Mouse (Mus musculus) left cerebral cortex, postnatal 10 days (tissue): ENCODE data around the gene G430095P16Rik. TPM values are rescaled to one million over a fixed set of nuclear protein-coding genes. Genes with fewer than 3 reads are reported as not detected.

Experiments
- DNase-seq, 2 experiments: peaks; one replicate each; pipeline ENCODE4 v3.0.0; 2021 to 2022; ENCODE audit warnings: low spot score in 2 of 2, mixed read lengths in 1 of 2; ENCODE audit errors: extremely low spot score in 1 of 2
- intact Hi-C: fragments of 180-260 bp; cut with DNase I; formaldehyde crosslinking; loops from one replicate; pipeline ENCODE4 v1.15.1; 2025
- total RNA-seq, 2 experiments: library from RNA; stranded (reverse); gene quantifications; 2 replicates each; pipeline ENCODE4 v1.2.3; 2021

Gene G430095P16Rik
- total RNA-seq: under 1 TPM in 1 of 2 experiments, not detected in 1; 0.51 TPM

DNA sequence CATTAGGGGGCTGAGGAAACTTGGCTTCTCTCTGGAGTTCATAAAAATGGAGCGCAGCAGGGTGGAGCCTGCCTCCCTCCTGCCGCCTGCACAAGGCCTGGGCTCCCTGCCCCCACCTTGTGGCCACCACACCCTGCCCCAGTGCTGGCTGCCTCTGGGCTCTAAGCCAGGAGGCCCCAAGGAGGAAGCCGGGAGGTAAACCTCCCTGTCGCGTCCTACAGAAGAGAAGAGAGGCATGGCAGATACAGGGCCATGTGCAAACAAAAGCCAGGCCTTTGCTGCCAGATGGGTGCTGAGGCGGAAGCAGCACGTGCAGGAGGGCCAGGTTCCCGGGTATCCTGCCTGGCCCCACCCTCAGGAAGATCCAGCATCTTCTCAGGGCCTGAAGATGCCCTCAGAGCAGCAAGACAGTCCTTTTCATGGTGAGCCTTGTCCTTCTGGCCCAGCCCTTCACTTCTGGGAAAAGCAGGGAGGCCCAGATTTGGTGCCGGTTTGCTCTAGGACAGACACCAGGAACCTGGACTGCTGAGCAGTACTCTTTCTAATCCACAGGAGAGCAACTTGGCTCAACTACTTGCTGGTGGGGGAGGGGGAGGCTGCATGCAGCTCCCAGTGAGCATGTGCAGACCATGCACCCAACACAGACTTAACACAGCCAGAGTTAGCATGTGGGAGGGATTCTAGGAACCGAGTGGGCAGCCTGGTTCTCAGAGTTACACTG is at the start of gene G430095P16Rik:
TSS of gene G430095P16Rik (plus strand) at position 158 of the 721 bp plus-strand sequence.
- DNase-seq: peak in 1 of 2 experiments; percentile 89
- intact Hi-C loops: no loop called here

DNA sequence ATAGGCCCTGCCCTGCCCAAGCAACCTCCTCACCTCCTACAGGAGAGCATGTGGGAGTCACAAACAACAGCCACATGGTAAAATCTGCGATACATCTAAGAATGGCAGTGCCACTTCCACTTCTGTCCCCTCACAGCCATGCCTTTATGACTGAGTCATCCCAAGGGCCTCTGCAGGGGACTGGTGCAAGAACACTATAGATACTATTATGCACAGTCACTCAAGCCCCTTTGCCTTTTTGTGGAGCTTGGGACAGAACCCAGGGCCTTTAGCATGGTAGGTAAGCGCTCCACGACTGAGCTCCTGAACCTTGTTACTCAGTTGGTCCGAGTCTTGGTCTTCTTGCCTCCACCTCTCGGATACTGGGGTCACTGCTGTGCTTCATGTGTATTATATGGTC is 45.5 kb upstream of the G430095P16Rik start:
- intact Hi-C loops: no loop called here
- no peak for DNase-seq

DNA sequence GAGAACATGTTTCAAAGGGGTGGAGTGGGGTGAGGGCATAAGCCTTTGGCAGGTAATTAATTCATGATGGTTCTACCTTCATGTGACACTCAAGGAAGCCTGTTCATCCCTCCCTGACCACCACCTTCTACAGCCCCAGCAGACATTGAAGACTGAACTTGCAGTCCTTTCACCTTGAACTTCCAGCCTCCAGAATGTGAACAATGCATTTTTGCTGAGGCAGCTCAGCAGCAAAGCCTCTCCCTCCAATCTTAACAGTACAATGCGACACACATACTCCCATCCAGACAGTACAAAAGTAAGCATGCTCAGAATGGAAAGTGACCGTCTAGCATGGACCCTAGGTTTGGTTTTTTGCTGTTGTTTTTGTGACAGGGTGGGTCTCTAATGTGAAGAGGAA is 41.3 kb upstream of the G430095P16Rik start:
- intact Hi-C loops: no loop called here
- no peak for DNase-seq

DNA sequence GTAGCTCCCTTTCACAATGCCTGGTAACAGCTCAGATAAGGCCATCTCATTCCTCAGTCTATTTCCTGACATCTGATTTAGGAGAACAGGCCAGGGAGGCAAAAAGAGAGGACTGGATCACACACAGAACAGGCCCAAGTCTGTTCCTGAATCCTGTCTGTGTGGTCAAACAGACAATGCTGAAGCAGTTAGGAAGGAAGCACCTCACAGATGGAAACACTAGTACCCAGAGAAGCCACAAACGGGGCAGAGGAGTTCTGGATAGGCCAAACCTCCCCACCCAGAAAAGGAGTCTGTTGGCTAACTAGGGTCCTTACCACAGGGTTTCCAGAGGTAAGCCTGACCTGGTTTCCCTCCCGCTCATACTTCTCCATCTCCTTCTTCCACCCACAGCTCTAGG is 40.5 kb upstream of the G430095P16Rik start:
- intact Hi-C loops: no loop called here
- no peak for DNase-seq

DNA sequence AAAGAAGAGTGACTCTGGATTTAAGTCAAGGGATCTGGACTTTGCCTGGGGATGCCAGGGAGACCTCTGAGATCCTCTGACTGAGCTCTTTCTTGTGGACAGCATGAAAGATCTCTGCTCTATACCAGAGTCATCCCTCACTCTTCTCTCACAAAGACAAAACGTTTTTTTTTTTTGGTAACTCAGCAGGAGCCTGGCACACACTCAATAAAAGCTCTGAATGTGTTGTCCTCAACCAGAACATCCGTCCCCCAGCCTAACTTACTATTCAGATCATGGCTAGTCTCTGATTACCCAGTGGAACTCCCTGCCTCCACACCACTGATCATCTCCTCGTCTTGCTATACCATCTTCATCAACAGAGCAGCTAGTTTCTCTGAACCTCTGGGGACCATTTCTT is 38.3 kb upstream of the G430095P16Rik start:
- intact Hi-C loops: no loop called here
- no peak for DNase-seq

DNA sequence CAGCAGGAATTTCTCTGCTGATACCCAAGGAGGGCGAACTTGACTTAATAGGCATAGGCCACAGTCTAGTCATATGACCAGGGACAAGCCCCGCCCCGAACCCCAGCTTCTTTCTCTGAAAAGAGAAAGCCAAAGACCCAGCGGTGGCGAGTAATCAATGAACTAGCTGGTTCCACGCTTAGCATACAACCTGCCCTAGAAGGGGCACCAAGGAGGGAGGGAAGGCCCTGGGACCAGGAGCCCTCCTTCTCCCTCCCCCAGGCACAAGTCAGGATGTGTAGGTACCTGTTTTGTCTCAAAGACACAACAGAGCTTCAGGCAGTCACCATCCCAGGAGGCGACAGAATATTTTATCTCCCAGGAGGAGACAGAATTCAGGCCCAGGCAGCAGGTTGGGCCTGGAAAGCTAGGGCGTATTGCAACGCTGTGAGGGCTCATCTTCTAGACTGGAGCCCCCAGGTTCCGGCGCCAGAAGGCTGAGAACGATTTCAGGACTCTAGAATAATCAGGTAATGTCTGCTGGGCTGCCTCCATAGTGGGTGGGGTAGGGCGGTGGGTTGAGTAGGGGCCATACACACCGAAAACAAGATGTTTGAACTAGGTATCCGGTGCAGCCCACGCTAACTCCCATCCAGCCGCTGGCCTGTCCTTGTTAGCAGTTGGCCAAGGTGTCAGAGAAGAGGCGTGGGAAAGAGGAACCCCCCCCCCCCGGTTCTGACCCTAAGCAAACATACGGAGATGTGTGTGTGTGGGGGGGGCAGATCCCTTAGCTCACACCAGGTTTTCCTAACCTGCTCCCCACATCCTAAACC is 36.4 kb upstream of the G430095P16Rik start, which contains the start of gene Trmt1:
TSS of gene Trmt1 (plus strand) at position 117 of the 812 bp plus-strand sequence.
- DNase-seq: no peak
- intact Hi-C loops: no loop called here

DNA sequence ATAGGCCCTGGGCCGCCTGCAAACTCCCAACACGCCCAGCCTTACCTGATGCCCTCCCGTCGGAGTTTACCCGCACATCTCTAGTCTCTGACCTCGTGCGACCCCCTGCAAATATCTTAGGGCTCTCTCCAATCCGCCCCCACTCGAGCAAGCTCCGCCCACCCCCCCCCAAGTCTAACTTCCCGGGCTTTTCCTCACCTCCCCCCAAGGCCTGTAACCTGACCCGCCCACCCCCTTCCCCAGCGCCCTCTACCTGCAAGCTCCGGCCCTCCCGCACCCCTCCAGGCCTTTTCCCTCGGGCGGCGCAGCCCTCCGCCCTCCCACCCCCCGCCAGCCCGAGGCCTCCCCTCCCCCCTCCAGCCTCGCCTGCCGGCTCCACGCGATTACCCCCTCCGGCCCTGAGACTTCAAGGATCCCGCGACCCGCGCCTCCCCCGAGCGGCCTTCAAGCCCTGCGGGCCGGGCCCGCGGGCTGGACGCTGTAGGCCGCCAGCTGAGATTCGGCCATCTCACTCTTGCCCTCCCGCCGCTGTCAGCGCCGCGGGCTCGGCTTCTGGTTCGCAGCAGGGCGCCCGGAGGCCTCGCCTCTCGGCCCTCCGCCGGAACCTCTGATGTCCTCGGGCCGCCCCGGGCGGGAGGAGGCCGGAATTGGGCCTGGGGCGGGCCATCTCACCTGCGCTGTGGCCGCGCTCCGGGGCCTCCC is 35.7 kb upstream of the G430095P16Rik start:
- DNase-seq: peak in 1 of 2 experiments; percentile 75
- intact Hi-C loops: no loop called here

DNA sequence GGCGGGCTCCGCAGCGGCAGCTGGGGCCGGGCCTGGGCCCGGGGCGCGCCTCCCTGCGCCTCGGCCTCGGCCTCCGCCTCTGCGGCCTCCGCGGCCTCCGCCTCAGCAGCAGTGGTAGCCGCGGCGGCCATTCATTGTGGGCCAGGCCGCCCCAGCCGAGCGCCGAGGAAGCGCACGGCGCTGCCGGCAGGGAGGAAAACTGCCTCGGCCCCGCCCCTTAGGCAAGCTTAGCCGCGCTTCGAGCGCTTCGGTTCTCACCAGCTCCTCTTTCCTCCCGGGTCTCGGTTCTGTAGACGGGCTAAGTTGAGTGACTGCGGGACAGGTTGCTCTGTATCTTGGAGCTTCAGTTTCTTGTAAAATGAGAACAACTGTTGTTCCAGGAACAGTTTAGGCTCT is 35.1 kb upstream of the G430095P16Rik start, which contains the start of gene Nacc1:
TSS of gene Nacc1 (minus strand) at position 158 of the 396 bp plus-strand sequence.
- intact Hi-C loops: no loop called here
- peak; percentile 80 to 95 for DNase-seq

DNA sequence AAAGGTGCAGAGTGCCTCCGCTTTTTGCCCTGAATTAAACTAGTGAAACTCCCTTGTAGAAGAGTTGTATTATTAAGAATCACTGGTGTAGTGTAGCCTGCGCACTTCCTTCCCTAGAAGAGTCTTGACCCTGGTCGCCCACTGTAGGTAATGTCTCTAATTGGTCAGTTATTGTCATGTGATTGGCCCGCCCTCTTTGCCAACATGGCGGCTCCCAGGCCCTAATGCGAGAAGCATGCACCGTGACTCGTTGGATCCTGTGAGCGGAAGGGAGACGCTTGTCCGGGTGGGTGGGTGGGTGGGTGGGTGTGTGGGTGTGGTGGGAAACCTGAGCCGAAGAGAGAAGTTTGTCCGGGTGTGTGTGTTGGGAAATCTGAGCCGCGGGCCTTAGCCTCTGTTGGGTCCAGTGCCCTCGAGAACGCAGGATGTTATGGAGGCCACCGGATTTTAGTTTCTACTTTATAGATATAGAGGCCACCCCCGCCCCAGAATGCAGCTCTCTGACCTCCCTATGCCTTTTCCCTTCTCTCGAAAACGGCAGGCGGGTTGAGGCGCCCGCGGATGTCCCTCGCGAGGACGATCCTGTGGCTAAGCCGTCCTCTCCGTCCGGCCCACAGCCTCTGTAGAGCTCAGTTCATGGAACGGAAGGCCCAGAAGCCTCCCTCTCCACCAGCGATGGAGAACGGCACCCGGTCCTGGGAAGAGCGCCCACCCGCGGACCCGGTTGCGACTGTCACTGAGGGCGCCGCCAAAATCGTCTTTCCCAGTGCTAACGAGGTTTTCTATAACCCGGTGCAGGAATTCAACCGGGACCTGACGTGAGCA is 33.5 kb upstream of the G430095P16Rik start:
- DNase-seq: peak; percentile 90 to 92
- intact Hi-C loops: no loop called here

DNA sequence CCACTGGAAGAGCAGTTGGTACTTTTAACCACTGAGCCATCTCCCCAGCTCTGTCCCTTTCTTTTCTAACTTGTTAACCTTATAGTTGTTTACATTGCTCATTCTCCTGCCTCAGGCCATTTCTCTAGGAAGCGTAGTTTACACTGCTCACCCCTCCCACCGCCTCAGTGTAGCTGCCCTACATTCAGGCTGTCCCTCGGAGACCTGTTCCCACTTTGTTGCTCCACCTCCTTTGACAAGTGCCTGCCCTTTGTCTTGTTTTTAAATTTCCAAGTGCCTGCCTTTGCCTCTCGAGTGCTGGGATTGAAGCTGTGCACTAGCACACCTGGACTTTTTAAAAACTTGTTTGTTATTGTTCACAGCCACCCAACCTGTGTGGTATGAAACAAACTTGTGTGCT is 29.5 kb upstream of the G430095P16Rik start:
- DNase-seq: no peak
- intact Hi-C loops: no loop called here

DNA sequence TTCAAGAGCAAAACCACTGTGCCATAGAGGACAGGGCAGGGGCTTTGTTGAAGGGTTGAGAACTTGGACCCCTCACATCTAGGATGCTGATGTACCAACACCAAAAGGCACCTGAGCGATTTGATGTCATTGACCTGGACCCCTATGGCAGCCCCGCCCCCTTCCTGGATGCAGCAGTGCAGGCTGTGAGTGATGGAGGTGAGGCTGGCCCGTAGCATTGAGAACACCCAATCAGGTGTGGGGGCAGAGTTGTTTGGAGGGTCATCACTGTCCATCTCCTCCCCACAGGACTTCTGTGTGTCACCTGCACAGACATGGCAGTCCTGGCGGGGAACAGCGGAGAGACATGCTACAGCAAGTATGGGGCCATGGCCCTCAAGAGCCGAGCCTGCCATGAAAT is 27.7 kb upstream of the G430095P16Rik start:
- intact Hi-C loops: no loop called here
- no peak for DNase-seq

DNA sequence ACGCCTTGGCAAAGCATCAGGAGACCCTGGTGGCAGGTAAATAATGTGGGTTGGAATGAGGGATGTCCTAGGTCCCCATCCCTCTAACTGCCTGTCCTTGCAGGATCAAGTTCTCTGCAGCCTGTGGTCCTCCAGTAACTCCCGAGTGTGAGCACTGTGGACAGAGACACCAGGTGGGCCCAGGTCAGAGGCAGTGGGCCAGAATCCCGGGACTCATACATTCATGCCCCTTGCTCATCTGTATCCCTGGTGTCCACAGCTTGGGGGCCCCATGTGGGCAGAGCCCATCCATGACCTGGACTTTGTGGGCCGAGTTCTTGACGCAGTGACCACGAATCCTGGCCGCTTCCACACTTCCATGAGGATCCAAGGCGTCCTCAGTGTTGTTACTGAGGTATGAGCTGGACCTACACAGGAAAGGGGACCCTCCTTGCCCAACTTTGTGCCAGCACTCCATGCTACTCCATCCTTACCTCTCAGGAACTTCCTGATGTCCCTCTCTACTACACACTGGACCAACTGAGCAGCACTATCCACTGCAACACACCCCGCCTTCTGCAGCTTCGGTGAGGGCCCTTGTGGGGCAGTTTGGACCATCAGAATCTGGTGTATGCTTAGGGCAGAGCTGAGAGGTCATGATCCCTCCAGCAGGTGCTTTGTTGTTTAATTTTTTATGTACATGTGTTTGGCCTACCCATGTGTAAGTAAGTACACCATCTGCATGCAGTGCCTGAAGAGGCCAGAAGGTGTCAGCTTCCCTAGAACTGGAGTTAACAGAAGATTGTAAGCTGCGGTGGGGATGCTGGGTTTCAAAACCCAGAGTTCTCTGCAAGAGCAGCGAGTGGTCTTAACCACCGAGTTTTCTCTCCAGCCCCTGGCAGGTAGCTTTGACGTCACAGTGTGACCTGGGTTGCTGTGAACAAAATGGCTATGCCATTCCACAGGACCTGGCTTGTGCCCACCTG is 25.4 kb upstream of the G430095P16Rik start:
- peak in 1 of 2 experiments; percentile 73 for DNase-seq
- intact Hi-C loops: loop anchor here (2.0 kb wide), 1 partner anchor 113 kb away; no protein-coding TSS in a partner anchor

DNA sequence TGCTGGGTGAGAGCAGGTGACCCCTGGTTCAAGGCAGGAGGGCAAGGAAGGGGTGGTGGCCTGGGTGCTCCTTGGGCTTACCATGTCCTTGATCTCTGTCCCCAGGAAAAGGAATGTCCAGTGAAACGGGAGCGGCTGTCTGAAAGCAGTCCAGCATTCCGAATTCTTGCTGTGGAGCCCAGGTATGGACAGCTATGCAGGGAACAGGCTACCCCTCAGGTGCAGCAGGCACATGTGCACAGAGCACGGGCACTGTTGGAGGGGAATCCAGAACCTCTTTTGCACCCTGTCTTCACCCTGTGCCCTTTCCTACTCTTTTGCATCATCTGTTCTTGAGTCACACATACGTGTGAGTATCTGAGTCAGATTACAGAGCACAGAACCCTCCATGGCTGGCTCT is 24.5 kb upstream of the G430095P16Rik start:
- intact Hi-C loops: loop anchor here (2.0 kb wide), 1 partner anchor 113 kb away; no protein-coding TSS in a partner anchor
- no peak for DNase-seq

DNA sequence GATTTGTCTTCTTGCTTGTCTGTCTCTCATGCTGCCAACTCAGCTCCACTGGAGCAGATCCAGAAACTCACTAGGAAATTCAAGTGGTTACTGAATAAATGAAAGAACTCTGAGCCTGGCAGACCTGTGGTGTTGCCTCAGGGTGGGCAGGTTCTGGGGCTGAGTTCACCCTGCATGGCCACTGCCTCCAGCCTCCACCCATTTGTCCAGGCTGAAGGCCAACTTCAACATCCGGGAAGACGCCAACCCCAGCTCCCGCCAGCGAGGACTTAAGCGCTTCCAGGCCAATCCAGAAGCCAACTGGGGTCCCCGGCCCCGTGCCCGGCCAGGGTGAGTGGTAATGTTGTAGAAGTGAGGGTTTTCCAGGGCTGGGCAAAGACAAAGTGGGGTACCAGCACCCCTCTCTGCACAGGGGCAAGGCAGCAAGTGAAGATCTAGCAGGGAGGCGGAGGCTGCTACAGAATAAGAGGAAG is 23.8 kb upstream of the G430095P16Rik start:
- DNase-seq: peak in 1 of 2 experiments; percentile 85
- intact Hi-C loops: loop anchor here (2.0 kb wide), 1 partner anchor 112 kb away; no protein-coding TSS in a partner anchor

DNA sequence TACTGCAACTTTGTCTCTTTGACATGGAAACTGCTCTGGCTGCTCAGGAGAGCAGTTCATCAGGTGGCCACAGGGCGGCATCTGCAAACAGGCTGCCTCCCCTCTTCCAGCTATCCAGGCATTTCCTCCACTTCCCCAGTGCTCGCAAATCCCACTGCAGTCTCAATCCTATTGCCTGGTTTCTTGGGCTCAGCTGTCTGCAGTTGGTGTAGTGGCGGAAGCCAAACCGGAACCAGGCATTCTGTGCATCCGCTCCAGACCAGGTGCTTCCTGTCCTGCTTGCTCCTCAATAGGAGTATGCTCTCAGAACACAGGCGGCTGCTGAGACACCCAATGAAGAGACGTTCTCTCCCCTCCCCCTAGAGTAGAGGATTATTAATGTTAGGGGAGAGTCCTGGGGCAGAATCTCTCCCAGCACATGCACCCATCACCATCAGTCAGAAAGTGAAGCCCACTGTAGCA is 22.9 kb upstream of the G430095P16Rik start:
- intact Hi-C loops: loop anchor here (2.0 kb wide), 1 partner anchor 111 kb away; no protein-coding TSS in a partner anchor
- DNase-seq: peak; percentile 67 to 88

DNA sequence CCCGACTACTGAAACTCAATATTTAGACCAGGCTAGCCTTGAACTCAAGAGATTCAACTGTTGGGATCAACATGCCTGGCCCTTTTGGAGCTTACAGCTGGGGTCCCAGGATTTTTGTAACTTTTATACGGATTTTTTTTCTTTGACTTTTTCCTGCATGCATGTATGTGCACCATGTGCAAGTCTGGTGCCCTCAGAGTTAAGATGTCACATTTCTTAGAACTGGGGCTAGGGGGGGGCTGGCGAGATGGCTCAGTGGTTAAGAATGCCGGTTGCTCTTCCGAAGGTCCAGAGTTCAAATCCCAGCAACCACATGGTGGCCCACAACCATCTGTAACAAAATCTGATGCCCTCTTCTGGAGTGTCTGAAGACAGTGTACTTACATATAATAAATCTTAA is 22.3 kb upstream of the G430095P16Rik start:
- intact Hi-C loops: no loop called here
- peak in 1 of 2 experiments; percentile 26 for DNase-seq
